Mouse (Mus musculus) myocyte (in vitro differentiated cells): Measurements from ENCODE around the gene Supt5. TPM values are rescaled to one million over a fixed set of nuclear protein-coding genes. Genes with fewer than 3 reads are reported as not detected.

Experiments used
- H3K27me3 ChIP-seq: one replicate; pipeline ENCODE4 v1.6.1; 2011; ENCODE audit not compliant: control insufficient read depth, insufficient read depth, insufficient read length
- H3K36me3 ChIP-seq: one replicate; pipeline ENCODE4 v1.6.1; 2011; ENCODE audit not compliant: control insufficient read depth, insufficient read depth
- H3K4me2 ChIP-seq: one replicate; pipeline ENCODE4 v1.6.1; 2011; ENCODE audit warnings: low read depth, control low read depth
- H3K4me3 ChIP-seq: one replicate; pipeline ENCODE4 v1.5.1; 2011; ENCODE audit warnings: mild to moderate bottlenecking, control low read depth, moderate library complexity
- H3K79me2 ChIP-seq: one replicate; pipeline ENCODE4 v1.6.1; 2011; ENCODE audit not compliant: control insufficient read depth, insufficient read depth
- H3ac ChIP-seq: one replicate; pipeline ENCODE4 v1.6.1; 2011; ENCODE audit not compliant: control insufficient read depth, insufficient read length
- CEBPB ChIP-seq: IDR thresholded peaks from 2 replicates; pipeline ENCODE4 v1.6.1; 2011; ENCODE audit warnings: mild to moderate bottlenecking, moderate library complexity; ENCODE audit not compliant: poor library complexity, insufficient read depth, severe bottlenecking
- E2F4 ChIP-seq: IDR thresholded peaks from one replicate; pipeline ENCODE4 v1.6.1; 2011; ENCODE audit warnings: mild to moderate bottlenecking, control low read depth, moderate library complexity; ENCODE audit not compliant: insufficient read depth
- MAX ChIP-seq: IDR thresholded peaks from one replicate; pipeline ENCODE4 v1.6.1; 2011; ENCODE audit warnings: low read depth, mild to moderate bottlenecking, control low read depth
- MYOD1 ChIP-seq, 3 experiments: IDR thresholded peaks; one replicate each; pipeline ENCODE4 v1.6.1; 2011; ENCODE audit warnings: control low read depth in 2 of 3, low read depth in 2 of 3, mild to moderate bottlenecking in 2 of 3, moderate library complexity in 1 of 3; ENCODE audit not compliant: insufficient read length in 2 of 3, control insufficient read depth in 1 of 3
- MYOG ChIP-seq, 3 experiments: IDR thresholded peaks; one replicate each; pipeline ENCODE4 v1.6.1; 2011; ENCODE audit warnings: control low read depth in 2 of 3, low read depth in 2 of 3, mild to moderate bottlenecking in 2 of 3; ENCODE audit not compliant: insufficient read length in 2 of 3, control insufficient read depth in 1 of 3, insufficient read depth in 1 of 3
- POLR2A ChIP-seq: IDR thresholded peaks from one replicate; pipeline ENCODE4 v1.6.1; 2011; ENCODE audit warnings: low read depth, mild to moderate bottlenecking, control low read depth, moderate library complexity; ENCODE audit not compliant: insufficient read length
- POLR2AphosphoS2 ChIP-seq: IDR thresholded peaks from one replicate; pipeline ENCODE4 v1.6.1; 2011; ENCODE audit warnings: low read depth, control low read depth; ENCODE audit not compliant: insufficient read length
- REST ChIP-seq: IDR thresholded peaks from one replicate; pipeline ENCODE4 v1.6.1; 2011; ENCODE audit warnings: mild to moderate bottlenecking, control low read depth, moderate library complexity; ENCODE audit not compliant: insufficient read depth, insufficient read length
- SRF ChIP-seq: IDR thresholded peaks from one replicate; pipeline ENCODE4 v1.6.1; 2011; ENCODE audit warnings: low read depth; ENCODE audit not compliant: control insufficient read depth, insufficient read length
- TCF12 ChIP-seq: IDR thresholded peaks from one replicate; pipeline ENCODE4 v1.6.1; 2011; ENCODE audit warnings: mild to moderate bottlenecking, control low read depth; ENCODE audit not compliant: poor library complexity, insufficient read depth, severe bottlenecking
- TCF3 ChIP-seq: IDR thresholded peaks from one replicate; pipeline ENCODE4 v1.6.1; 2011; ENCODE audit warnings: low read depth, control low read depth; ENCODE audit not compliant: insufficient read length
- USF1 ChIP-seq: IDR thresholded peaks from one replicate; pipeline ENCODE4 v1.6.1; 2011; ENCODE audit warnings: low read depth, mild to moderate bottlenecking, control low read depth, moderate library complexity
- polyA plus RNA-seq: library from polyadenylated mRNA; unstranded; fragments of >200 nt; fragmentation: generic; extraction: Trizol; gene quantifications from one replicate; pipeline ENCODE4 v1.2.1, GENCODE M21; 2012; ENCODE audit warnings: missing spikeins

Gene Supt5
- polyA plus RNA-seq, 1 experiment: 84.2 TPM

- H3K79me2 ChIP-seq: no peaks in the 10 kb centered on the region
- no peaks in the 10 kb centered on the region for H3K27me3 ChIP-seq
- no peak overlapping the region for H3K4me3 ChIP-seq
- H3ac ChIP-seq: no peak overlapping the region
- H3K36me3 ChIP-seq: no peaks in the 10 kb centered on the region
- H3K4me2 ChIP-seq: no peak overlapping the region
- TF ChIP-seq REST (no peak), POLR2A (no peak), TCF3 (peak; percentile 7), MYOG (IDR thresholded peaks at IDR 0.05; ENCODE audit: control insufficient read depth in 1 of 3, insufficient read depth in 1 of 3, insufficient read length in 2 of 3, low read depth in 2 of 3) (peak; percentile 50 to 92 (median 51)), MAX (no peak), CEBPB (no peak), MYOD1 (IDR thresholded peaks at IDR 0.05; ENCODE audit: control insufficient read depth in 1 of 3, insufficient read length in 2 of 3, low read depth in 2 of 3) (peak in 2 of 3 experiments; percentile 46 to 72), E2F4 (no peak)
Measured at GRCm38 (mm10) chr7:28361647-28362341, 23.2 kb upstream of the Supt5 start.

GRCm38 (mm10) chr7:28360291-28360690 is 21.7 kb upstream of the Supt5 start:
- H3K27me3 ChIP-seq: no peaks in the 10 kb centered on the region
- H3K4me2 ChIP-seq: no peak overlapping the region
- H3K4me3 ChIP-seq: no peak overlapping the region
- H3ac ChIP-seq: no peak overlapping the region
- H3K79me2 ChIP-seq: no peaks in the 10 kb centered on the region
- TF ChIP-seq MYOD1 (IDR thresholded peaks at IDR 0.05; ENCODE audit: control insufficient read depth in 1 of 3, insufficient read length in 2 of 3, low read depth in 2 of 3): no peak
- peak; percentile 11 for TF ChIP-seq POLR2AphosphoS2
- no peaks in the 10 kb centered on the region for H3K36me3 ChIP-seq

- no peak overlapping the region for H3K4me2 ChIP-seq
- H3K36me3 ChIP-seq: no peaks in the 10 kb centered on the region
- H3ac ChIP-seq: no peak overlapping the region
- H3K27me3 ChIP-seq: no peaks in the 10 kb centered on the region
- H3K4me3 ChIP-seq: no peak overlapping the region
- H3K79me2 ChIP-seq: no peaks in the 10 kb centered on the region
- TF ChIP-seq POLR2AphosphoS2: peak; percentile 10
- TF ChIP-seq USF1: no peak
Measured at GRCm38 (mm10) chr7:28359854-28360253, 21.3 kb upstream of the Supt5 start.

- H3K27me3 ChIP-seq: no peaks in the 10 kb centered on the region
- H3ac ChIP-seq: no peak overlapping the region
- peak overlapping the region; percentile 2 for H3K4me2 ChIP-seq
- no peak for TF ChIP-seq MYOD1 (IDR thresholded peaks at IDR 0.05; ENCODE audit: control insufficient read depth in 1 of 3, insufficient read length in 2 of 3, low read depth in 2 of 3)
- no peak for TF ChIP-seq E2F4
- no peak for TF ChIP-seq REST
- peaks cover 12% of the 10 kb centered on the region for H3K36me3 ChIP-seq
- no peak overlapping the region for H3K4me3 ChIP-seq
- H3K79me2 ChIP-seq: no peaks in the 10 kb centered on the region
Measured at GRCm38 (mm10) chr7:28358431-28358830, 19.9 kb upstream of the Supt5 start.

GRCm38 (mm10) chr7:28357984-28358383 is 19.4 kb upstream of the Supt5 start:
- TF ChIP-seq CEBPB (no peak), SRF (no peak), MYOD1 (IDR thresholded peaks at IDR 0.05; ENCODE audit: control insufficient read depth in 1 of 3, insufficient read length in 2 of 3, low read depth in 2 of 3) (no peak), MYOG (IDR thresholded peaks at IDR 0.05; ENCODE audit: control insufficient read depth in 1 of 3, insufficient read depth in 1 of 3, insufficient read length in 2 of 3, low read depth in 2 of 3) (no peak), REST (no peak), POLR2AphosphoS2 (no peak), MAX (no peak), POLR2A (no peak), TCF12 (no peak), TCF3 (no peak), E2F4 (no peak)
- Histone ChIP-seq H3ac (no peak overlapping the region), H3K4me2 (peak overlapping the region; percentile 2), H3K79me2 (no peaks in the 10 kb centered on the region), H3K27me3 (no peaks in the 10 kb centered on the region), H3K4me3 (no peak overlapping the region), H3K36me3 (peaks cover 17% of the 10 kb centered on the region)

GRCm38 (mm10) chr7:28356981-28357380 is 18.4 kb upstream of the Supt5 start:
- Histone ChIP-seq H3K79me2 (peaks cover 5% of the 10 kb centered on the region), H3K4me2 (no peak overlapping the region), H3K27me3 (no peaks in the 10 kb centered on the region), H3ac (no peak overlapping the region), H3K4me3 (no peak overlapping the region), H3K36me3 (peaks cover 27% of the 10 kb centered on the region)
- TF ChIP-seq TCF12: no peak
- TF ChIP-seq MAX: no peak
- TF ChIP-seq MYOG (IDR thresholded peaks at IDR 0.05; ENCODE audit: control insufficient read depth in 1 of 3, insufficient read depth in 1 of 3, insufficient read length in 2 of 3, low read depth in 2 of 3): peak in 1 of 3 experiments; percentile 60
- TF ChIP-seq SRF: no peak
- no peak for TF ChIP-seq POLR2AphosphoS2
- TF ChIP-seq MYOD1 (IDR thresholded peaks at IDR 0.05; ENCODE audit: control insufficient read depth in 1 of 3, insufficient read length in 2 of 3, low read depth in 2 of 3): peak in 1 of 3 experiments; percentile 6
- TF ChIP-seq REST: no peak
- TF ChIP-seq USF1: no peak
- TF ChIP-seq POLR2A: peak; percentile 10
- no peak for TF ChIP-seq CEBPB
- TF ChIP-seq E2F4: no peak
- no peak for TF ChIP-seq TCF3
